Mouse (Mus musculus) limb, embryonic 12.5 days (tissue): ENCODE data around the gene Mepe. TPM values are rescaled to one million over a fixed set of nuclear protein-coding genes. Genes with fewer than 3 reads are reported as not detected.

Experiments
- ATAC-seq: fragments of 200-750 bp; cut with Nextera tagmentation; 2 replicates; pipeline ENCODE4 v1.8.0; 2017; ENCODE audit warnings: low read depth, moderate TSS enrichment; ENCODE audit not compliant: insufficient number of reproducible peaks, insufficient read depth, low FRiP score, low TSS enrichment
- H3K27ac ChIP-seq: fragments of 300-500 bp; sonication (generic); 2 replicates; pipeline ENCODE4 v1.5.1; 2016; ENCODE audit warnings: mild to moderate bottlenecking, moderate library complexity
- H3K27me3 ChIP-seq: fragments of 300-500 bp; sonication (generic); 2 replicates; pipeline ENCODE4 v1.6.1; 2016; ENCODE audit warnings: mild to moderate bottlenecking, moderate library complexity
- H3K36me3 ChIP-seq: fragments of 300-500 bp; sonication (generic); 2 replicates; pipeline ENCODE4 v1.6.1; 2016; ENCODE audit warnings: mild to moderate bottlenecking, moderate library complexity
- H3K4me1 ChIP-seq: fragments of 300-500 bp; sonication (generic); replicated peaks from 2 replicates; pipeline ENCODE4 v1.6.1; 2016
- H3K4me2 ChIP-seq: fragments of 300-500 bp; sonication (generic); 2 replicates; pipeline ENCODE4 v1.6.1; 2016; ENCODE audit warnings: mild to moderate bottlenecking, moderate library complexity
- H3K4me3 ChIP-seq: fragments of 300-500 bp; sonication (generic); replicated peaks from 2 replicates; pipeline ENCODE4 v1.5.1; 2016; ENCODE audit warnings: mild to moderate bottlenecking
- H3K9ac ChIP-seq: fragments of 300-500 bp; sonication (generic); replicated peaks from 2 replicates; pipeline ENCODE4 v1.6.1; 2016; ENCODE audit warnings: mild to moderate bottlenecking, moderate library complexity
- H3K9me3 ChIP-seq: fragments of 300-500 bp; sonication (generic); 2 replicates; pipeline ENCODE4 v1.6.1; 2016; ENCODE audit warnings: mild to moderate bottlenecking, moderate library complexity
- WGBS: fragments of 180-500 bp; shearing (Covaris S2); methylation state at CpG from one replicate; pipeline ENCODE4 v1.1.7; 2016; 5-methylcytosine and 5-hydroxymethylcytosine counted together
- microRNA-seq: library from miRNA; unstranded; fragments of <30 nt; microRNA quantifications from one replicate; pipeline ENCODE4, GENCODE M21; 2017
- polyA plus RNA-seq: library from polyadenylated mRNA; unstranded; fragments of >200 nt; fragmentation: Nextera tagmentation; extraction: Ambion mirVana; gene quantifications from 2 replicates; pipeline ENCODE4 v1.2.1, GENCODE M21; 2016

The Mepe gene
- polyA plus RNA-seq, 1 experiment from 2014 or later = not detected

DNA sequence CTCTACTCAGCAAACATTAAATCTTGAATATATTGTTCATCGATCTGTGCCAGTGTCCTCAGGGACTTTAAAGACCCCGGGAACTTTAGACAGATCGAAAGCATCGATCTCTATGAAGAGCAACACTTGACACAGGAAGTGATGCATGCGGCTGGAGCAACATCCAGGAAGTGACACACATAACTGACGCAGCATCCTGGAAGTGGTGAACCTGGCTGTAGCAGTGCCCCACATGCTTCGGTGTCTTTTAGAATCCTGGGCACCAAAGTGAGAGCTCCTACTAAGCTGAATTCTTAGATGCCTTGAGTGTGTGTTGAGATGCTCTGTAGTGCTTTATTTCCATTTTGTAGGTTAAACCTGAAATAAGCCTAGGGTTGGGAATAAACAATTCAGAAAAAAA lies 59.4 kb downstream of the Mepe start:
- H3K9me3 ChIP-seq = no peaks in the 10 kb centered on the region
- H3K4me3 ChIP-seq = no peak overlapping the region
- H3K27ac ChIP-seq = no peak overlapping the region
- 90% methylated on average over 7 of the region's 7 CpGs for WGBS
- ATAC-seq = no peak
- no peaks in the 10 kb centered on the region for H3K27me3 ChIP-seq
- H3K4me2 ChIP-seq = no peak overlapping the region
- peaks cover 7% of the 10 kb centered on the region for H3K4me1 ChIP-seq
- no peaks in the 10 kb centered on the region for H3K36me3 ChIP-seq
- no peak overlapping the region for H3K9ac ChIP-seq

DNA sequence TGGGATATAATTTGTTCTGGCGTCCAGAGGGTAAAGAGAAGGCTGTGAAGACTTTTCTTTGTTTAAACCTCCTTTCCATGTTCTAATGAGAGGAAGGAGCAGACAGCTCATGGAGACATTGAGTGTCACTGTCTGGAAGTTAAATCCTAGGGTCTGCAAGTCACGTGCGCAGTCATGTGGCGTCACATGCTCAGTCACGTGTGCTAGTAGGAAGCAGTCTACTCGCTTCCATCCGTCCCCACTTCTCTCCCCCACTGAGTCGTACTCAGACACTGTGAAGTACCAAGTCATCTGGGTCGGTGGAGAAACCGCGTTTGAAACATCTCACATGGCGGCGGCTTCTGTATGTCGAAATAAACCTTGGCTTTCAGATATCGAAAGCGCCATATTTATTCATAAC lies 60.4 kb downstream of the Mepe start:
- Histone ChIP-seq H3K27me3 (no peaks in the 10 kb centered on the region), H3K9me3 (no peaks in the 10 kb centered on the region), H3K36me3 (no peaks in the 10 kb centered on the region), H3K27ac (no peak overlapping the region), H3K9ac (no peak overlapping the region), H3K4me2 (no peak overlapping the region), H3K4me3 (no peak overlapping the region), H3K4me1 (peaks cover 7% of the 10 kb centered on the region)
- ATAC-seq = no peak
- 88% methylated on average over 16 of the region's 16 CpGs for WGBS

DNA sequence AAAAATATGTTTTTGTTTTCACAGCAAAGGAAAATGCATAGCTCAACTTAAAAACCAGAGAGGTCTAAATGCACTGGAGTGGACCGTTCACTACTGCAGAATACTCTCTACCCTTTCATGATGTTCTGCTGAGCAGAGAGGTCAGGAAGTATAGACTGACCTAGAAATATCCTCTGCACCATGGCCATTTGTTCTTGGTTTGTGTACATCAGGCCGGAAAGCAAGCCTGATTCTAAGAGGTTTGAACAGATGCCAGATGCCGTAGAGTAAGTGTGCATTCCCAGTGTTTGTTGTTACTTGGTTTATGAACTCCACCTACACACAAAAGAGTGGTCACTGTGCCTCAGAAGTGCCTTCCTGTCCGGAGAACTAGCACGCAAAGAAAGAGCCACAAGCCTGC lies 61.8 kb downstream of the Mepe start:
- Histone ChIP-seq H3K4me3 (no peak overlapping the region), H3K36me3 (no peaks in the 10 kb centered on the region), H3K9me3 (no peaks in the 10 kb centered on the region), H3K27ac (0 out of 2 replicates have a peak overlapping the region, but pooled peaks have one; percentile 20), H3K27me3 (no peaks in the 10 kb centered on the region), H3K9ac (no peak overlapping the region), H3K4me2 (no peak overlapping the region), H3K4me1 (peaks cover 7% of the 10 kb centered on the region)
- WGBS = 72% methylated on average over 5 of the region's 5 CpGs
- ATAC-seq = no peak

Small RNA genes lying within 50 kb of the gene (microRNA-seq; reads per million reads assigned to microRNA genes)
- gene Gm23616 = not detected

Other genes with a start within 250 kb of the Mepe start
- not detected in 2 replicates for gene Gm17660, start 247.7 kb upstream of the Mepe start, polyA plus RNA-seq
- gene Sparcl1, start 211.6 kb upstream of the Mepe start, polyA plus RNA-seq = 27.2 and 28.2 TPM in 2 replicates
- not detected in 2 replicates for gene Dspp, start 154.6 kb upstream of the Mepe start, polyA plus RNA-seq
- gene Dmp1, start 122.7 kb upstream of the Mepe start, polyA plus RNA-seq = 0.29 and 0.35 TPM in 2 replicates
- gene Ibsp, start 26.2 kb upstream of the Mepe start, polyA plus RNA-seq = 0.86 TPM in 1 of 2 replicates, not detected in the other
- 5.3 and 5.5 TPM in 2 replicates for gene Spp1, start 109.8 kb downstream of the Mepe start, polyA plus RNA-seq
- gene Pkd2, start 134.1 kb downstream of the Mepe start, polyA plus RNA-seq = 30.7 and 32.8 TPM in 2 replicates
- 17.9 and 18.1 TPM in 2 replicates for gene BC005561, start 183.0 kb downstream of the Mepe start, polyA plus RNA-seq